Mouse (Mus musculus): ENCODE results near the gene Cct3.

GRCm38 (mm10) chr3:88291970-88292369 lies 4.9 kb upstream of the Cct3 start:
- TF ChIP-seq CTCF (IDR thresholded peaks at IDR 0.05; ENCODE audit: low read depth), result peak; percentile 70
- no peak for TF ChIP-seq EP300 (IDR thresholded peaks at IDR 0.05; ENCODE audit: low read depth)
